Mouse (Mus musculus) fibroblast of lung, adult 2 months (primary cell): ENCODE data around the gene Crabp2.
"Not testable (repeated sequence)": the region's sequence is repeated elsewhere in the genome, so short reads cannot be mapped to it uniquely, and the experiment has no call there.

ENCODE experiments used
- DNase-seq: peaks from one replicate; pipeline ENCODE4 v3.0.0-alpha.2; 2011; ENCODE audit warnings: low read depth

Crabp2 gene

GRCm38 (mm10) chr3:87948378-87949265 lies at the start of gene Crabp2:
Gene Crabp2, plus strand, starts transcription at chr3:87948666.
- DNase-seq = no peak

GRCm38 (mm10) chr3:87899266-87899665 lies 49.2 kb upstream of the Crabp2 start:
- no peak for DNase-seq

- DNase-seq = no peak
Observed at GRCm38 (mm10) chr3:87899776-87900175, 48.7 kb upstream of the Crabp2 start.

- no peak for DNase-seq
Observed at GRCm38 (mm10) chr3:87901036-87901624, 47.3 kb upstream of the Crabp2 start.

GRCm38 (mm10) chr3:87901959-87902358 lies 46.5 kb upstream of the Crabp2 start:
- not testable (repeated sequence) for DNase-seq

- no peak for DNase-seq
Observed at GRCm38 (mm10) chr3:87903821-87904220, 44.6 kb upstream of the Crabp2 start.

- peak; percentile 91 for DNase-seq
Observed at GRCm38 (mm10) chr3:87905880-87906485, 42.5 kb upstream of the Crabp2 start, which contains the start of gene Hdgf. Gene Hdgf, plus strand, starts transcription at chr3:87906321.

- DNase-seq = no peak
Observed at GRCm38 (mm10) chr3:87906601-87906980, 41.9 kb upstream of the Crabp2 start.

GRCm38 (mm10) chr3:87906981-87907857 lies 41.2 kb upstream of the Crabp2 start:
- DNase-seq = no peak

GRCm38 (mm10) chr3:87907906-87908305 lies 40.6 kb upstream of the Crabp2 start:
- no peak for DNase-seq

GRCm38 (mm10) chr3:87909381-87909780 lies 39.1 kb upstream of the Crabp2 start:
- DNase-seq = no peak

GRCm38 (mm10) chr3:87909874-87910273 lies 38.6 kb upstream of the Crabp2 start:
- DNase-seq = no peak

GRCm38 (mm10) chr3:87910573-87911141 lies 37.8 kb upstream of the Crabp2 start:
- DNase-seq = peak; percentile 85

GRCm38 (mm10) chr3:87913491-87913890 lies 35.0 kb upstream of the Crabp2 start:
- DNase-seq = no peak

GRCm38 (mm10) chr3:87913891-87914290 lies 34.6 kb upstream of the Crabp2 start:
- DNase-seq = no peak

- DNase-seq = no peak
Observed at GRCm38 (mm10) chr3:87916990-87917389, 31.5 kb upstream of the Crabp2 start.

GRCm38 (mm10) chr3:87918551-87918950 lies 29.9 kb upstream of the Crabp2 start:
- DNase-seq = no peak

GRCm38 (mm10) chr3:87919336-87920108 lies 28.9 kb upstream of the Crabp2 start, which contains the start of gene Mrpl24:
Gene Mrpl24, plus strand, starts transcription at chr3:87919506.
- peak; percentile 87 for DNase-seq

- DNase-seq = no peak
Observed at GRCm38 (mm10) chr3:87920270-87920943, 28.1 kb upstream of the Crabp2 start.

- DNase-seq = no peak
Observed at GRCm38 (mm10) chr3:87924996-87925395, 23.5 kb upstream of the Crabp2 start.
